Mouse (Mus musculus): ENCODE data around the gene Cyp27b1.
"Not testable (repeated sequence)": the region's sequence is repeated elsewhere in the genome, so short reads cannot be mapped to it uniquely, and the experiment has no call there.

Cyp27b1 gene

GRCm38 (mm10) chr10:127070190-127071121 lies 22.4 kb downstream of the Cyp27b1 start, which contains the start of gene Tspan31:
Tspan31 (minus strand) TSS chr10:127070264.
- DNase-seq = peak; percentile 88 to 97

GRCm38 (mm10) chr10:127071203-127071602 lies 23.2 kb downstream of the Cyp27b1 start:
- DNase-seq = no peak

GRCm38 (mm10) chr10:127072270-127072669 lies 24.2 kb downstream of the Cyp27b1 start:
- not testable (repeated sequence) for DNase-seq

- not testable (repeated sequence) for DNase-seq
Observed at GRCm38 (mm10) chr10:127072969-127073368, 24.9 kb downstream of the Cyp27b1 start.

- DNase-seq = no peak
Observed at GRCm38 (mm10) chr10:127073981-127074380, 25.9 kb downstream of the Cyp27b1 start.

GRCm38 (mm10) chr10:127075080-127075479 lies 27.0 kb downstream of the Cyp27b1 start, which contains the start of gene Agap2:
Agap2 (plus strand) TSS chr10:127075284.
- DNase-seq = no peak

GRCm38 (mm10) chr10:127075651-127076050 lies 27.6 kb downstream of the Cyp27b1 start:
- DNase-seq = no peak

GRCm38 (mm10) chr10:127076082-127076481 lies 28.0 kb downstream of the Cyp27b1 start:
- no peak for DNase-seq

GRCm38 (mm10) chr10:127077515-127077914 lies 29.5 kb downstream of the Cyp27b1 start:
- DNase-seq = no peak

GRCm38 (mm10) chr10:127078001-127078676 lies 30.1 kb downstream of the Cyp27b1 start:
- DNase-seq = peak in 1 of 2 experiments; percentile 27

- peak; percentile 77 to 81 for DNase-seq
Observed at GRCm38 (mm10) chr10:127078677-127079575, 30.9 kb downstream of the Cyp27b1 start.

- peak; percentile 69 to 78 for DNase-seq
Observed at GRCm38 (mm10) chr10:127079665-127080391, 31.8 kb downstream of the Cyp27b1 start.

- peak; percentile 71 to 78 for DNase-seq
Observed at GRCm38 (mm10) chr10:127080901-127081780, 33.1 kb downstream of the Cyp27b1 start.

- peak in 1 of 2 experiments; percentile 30 for DNase-seq
Observed at GRCm38 (mm10) chr10:127081996-127082620, 34.1 kb downstream of the Cyp27b1 start.

- peak in 1 of 2 experiments; percentile 45 for DNase-seq
Observed at GRCm38 (mm10) chr10:127083292-127083914, 35.4 kb downstream of the Cyp27b1 start.

- DNase-seq = peak; percentile 50 to 63
Observed at GRCm38 (mm10) chr10:127083915-127084306, 35.9 kb downstream of the Cyp27b1 start.

GRCm38 (mm10) chr10:127085052-127085451 lies 37.0 kb downstream of the Cyp27b1 start:
- DNase-seq = no peak

- no peak for DNase-seq
Observed at GRCm38 (mm10) chr10:127085633-127086032, 37.6 kb downstream of the Cyp27b1 start.

GRCm38 (mm10) chr10:127090560-127091411 lies 42.7 kb downstream of the Cyp27b1 start:
- no peak for DNase-seq

Data from cerebellum, adult 18-20 months (tissue).